Mouse (Mus musculus) forebrain, embryonic 14.5 days (tissue): Measurements from ENCODE around the gene Agmat. TPM values are rescaled to one million over a fixed set of nuclear protein-coding genes. Genes with fewer than 3 reads are reported as not detected.

Experiments used
- ATAC-seq: fragments of 200-750 bp; cut with Nextera tagmentation; 2 replicates; pipeline ENCODE4 v1.8.0; 2017; ENCODE audit warnings: mild to moderate bottlenecking, moderate library complexity
- DNase-seq: peaks from one replicate; pipeline ENCODE4 v3.0.0-alpha.2; 2015; ENCODE audit warnings: low spot score
- H3K27ac ChIP-seq: fragments of 300-500 bp; sonication (generic); 2 replicates; pipeline ENCODE4 v1.5.1; 2014; ENCODE audit warnings: low read depth, mild to moderate bottlenecking, control low read depth, low read length, moderate library complexity
- H3K27me3 ChIP-seq: fragments of 300-500 bp; sonication (generic); replicated peaks from 2 replicates; pipeline ENCODE4 v1.6.1; 2014; ENCODE audit warnings: low read length, control low read depth, mixed read lengths; ENCODE audit not compliant: control insufficient read depth, insufficient read depth
- H3K36me3 ChIP-seq: fragments of 300-500 bp; sonication (generic); 2 replicates; pipeline ENCODE4 v1.6.1; 2014; ENCODE audit warnings: low read length, control low read depth; ENCODE audit not compliant: control insufficient read depth, insufficient read depth
- H3K4me1 ChIP-seq: fragments of 300-500 bp; sonication (generic); 2 replicates; pipeline ENCODE4 v1.6.1; 2014; ENCODE audit warnings: antibody characterized with exemption, low read length, control low read depth; ENCODE audit not compliant: control insufficient read depth, insufficient read depth
- H3K4me2 ChIP-seq: fragments of 300-500 bp; sonication (generic); 2 replicates; pipeline ENCODE4 v1.6.1; 2014; ENCODE audit warnings: mild to moderate bottlenecking, control low read depth, low read length
- H3K4me3 ChIP-seq: fragments of 300-500 bp; sonication (generic); 2 replicates; pipeline ENCODE4 v1.5.1; 2014; ENCODE audit warnings: low read depth, low read length, control low read depth
- H3K9ac ChIP-seq: fragments of 300-500 bp; sonication (generic); 2 replicates; pipeline ENCODE4 v1.6.1; 2014; ENCODE audit warnings: mild to moderate bottlenecking, low read length, control low read depth, moderate library complexity
- H3K9me3 ChIP-seq: fragments of 300-500 bp; sonication (generic); replicated peaks from 2 replicates; pipeline ENCODE4 v1.6.1; 2016; ENCODE audit warnings: low read length, control low read depth, mixed read lengths; ENCODE audit not compliant: control insufficient read depth
- WGBS: fragments of 180-500 bp; shearing (Covaris S2); extraction: QIAGEN DNeasy Blood & Tissue Kit; methylation state at CpG from one replicate; pipeline ENCODE4 v1.1.7; 2014; 5-methylcytosine and 5-hydroxymethylcytosine counted together
- polyA plus RNA-seq: library from polyadenylated mRNA; unstranded; fragments of >200 nt; fragmentation: Nextera tagmentation; extraction: Ambion mirVana; gene quantifications from 2 replicates; pipeline ENCODE4 v1.2.1, GENCODE M21; 2014

Agmat gene
- polyA plus RNA-seq, 1 experiment from 2014 or later: not detected

- Histone ChIP-seq H3K9ac (no peak overlapping the region), H3K9me3 (no peaks in the 10 kb centered on the region), H3K4me1 (no peaks in the 10 kb centered on the region), H3K27me3 (no peaks in the 10 kb centered on the region), H3K4me3 (no peak overlapping the region), H3K27ac (no peak overlapping the region), H3K4me2 (no peak overlapping the region), H3K36me3 (no peaks in the 10 kb centered on the region)
- DNase-seq (no peak), ATAC-seq (no peak)
- 63% methylated on average over 3 of the region's 3 CpGs for WGBS
Observed at GRCm38 (mm10) chr4:141729266-141729665, 17.2 kb upstream of the Agmat start.

GRCm38 (mm10) chr4:141730401-141730800, 16.1 kb upstream of the Agmat start:
- Histone ChIP-seq H3K36me3 (no peaks in the 10 kb centered on the region), H3K27me3 (no peaks in the 10 kb centered on the region), H3K9me3 (no peaks in the 10 kb centered on the region), H3K9ac (no peak overlapping the region), H3K4me2 (no peak overlapping the region), H3K4me3 (no peak overlapping the region), H3K4me1 (no peaks in the 10 kb centered on the region), H3K27ac (no peak overlapping the region)
- ATAC-seq (no peak), DNase-seq (no peak)
- 87% methylated on average over 13 of the region's 13 CpGs for WGBS

DNA sequence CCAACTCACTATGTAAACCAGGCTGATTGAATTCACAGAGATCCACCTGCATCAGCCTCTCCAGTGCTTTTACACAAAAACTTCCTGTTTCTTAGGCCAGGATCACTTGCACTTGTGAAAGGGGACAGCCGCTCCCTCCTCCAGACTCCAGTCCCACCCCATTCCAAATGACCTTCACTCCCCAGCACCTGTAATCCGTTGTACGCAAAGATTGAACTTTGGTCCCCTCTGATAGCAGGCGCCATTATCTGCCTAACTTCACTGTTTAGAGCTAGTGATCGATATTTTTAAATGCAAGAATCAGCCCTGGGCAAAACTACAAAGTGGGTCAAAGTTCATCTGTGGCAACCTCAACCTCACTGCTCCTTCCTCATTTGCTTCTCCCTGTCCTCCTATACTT, 14.7 kb upstream of the Agmat start:
- Histone ChIP-seq H3K9me3 (no peaks in the 10 kb centered on the region), H3K4me2 (no peak overlapping the region), H3K4me3 (no peak overlapping the region), H3K36me3 (no peaks in the 10 kb centered on the region), H3K27me3 (no peaks in the 10 kb centered on the region), H3K9ac (no peak overlapping the region), H3K4me1 (no peaks in the 10 kb centered on the region), H3K27ac (no peak overlapping the region)
- DNase-seq (no peak), ATAC-seq (no peak)
- 81% methylated on average over 5 of the region's 5 CpGs for WGBS

DNA sequence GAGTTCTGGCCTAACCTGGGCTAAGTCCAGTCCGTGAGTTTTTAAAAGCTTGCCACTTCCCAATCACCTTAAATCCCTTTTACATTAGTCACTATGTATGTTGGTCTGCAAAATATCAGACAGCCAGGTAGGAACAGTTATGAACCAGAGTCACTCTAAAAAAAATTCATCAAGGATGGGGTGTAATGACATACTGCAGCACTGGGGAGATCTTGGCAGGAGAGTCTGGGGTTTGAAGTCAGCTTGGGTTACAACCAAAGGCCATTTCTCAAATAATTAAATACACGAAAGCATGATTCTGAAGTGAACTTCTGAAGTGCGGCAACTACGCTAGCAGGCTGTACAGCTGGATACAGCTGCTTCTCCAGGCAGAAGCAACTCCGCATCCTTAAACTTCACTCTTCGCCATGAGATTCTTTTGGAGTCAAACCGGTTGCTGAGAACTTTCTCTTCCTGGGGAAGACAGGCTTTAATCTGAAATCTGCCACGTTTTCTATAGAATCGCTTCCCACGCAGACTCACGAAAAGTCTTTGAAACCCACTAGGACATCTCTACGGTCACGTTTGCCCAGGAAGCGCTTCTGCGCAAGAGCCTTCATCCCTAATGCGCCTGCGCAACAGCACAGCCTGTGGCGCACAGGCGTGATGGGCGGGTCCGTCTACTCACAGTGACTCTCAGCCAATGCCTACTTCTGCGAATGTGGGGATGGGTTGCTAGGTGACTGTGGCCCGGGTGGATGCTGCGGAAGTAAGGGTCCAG, 11.8 kb upstream of the Agmat start:
- DNase-seq: peak; percentile 98
- 6% methylated on average over 24 of the region's 24 CpGs for WGBS
- peak overlapping the region; percentile 34 for H3K4me3 ChIP-seq
- H3K9me3 ChIP-seq: no peaks in the 10 kb centered on the region
- H3K9ac ChIP-seq: peak overlapping the region; percentile 58
- peak overlapping the region; percentile 27; the same call in 1 of the 2 replicates for H3K27ac ChIP-seq
- no peaks in the 10 kb centered on the region for H3K4me1 ChIP-seq
- ATAC-seq: peak; percentile 99
- no peaks in the 10 kb centered on the region for H3K27me3 ChIP-seq
- H3K4me2 ChIP-seq: peak overlapping the region; percentile 59
- no peaks in the 10 kb centered on the region for H3K36me3 ChIP-seq

DNA sequence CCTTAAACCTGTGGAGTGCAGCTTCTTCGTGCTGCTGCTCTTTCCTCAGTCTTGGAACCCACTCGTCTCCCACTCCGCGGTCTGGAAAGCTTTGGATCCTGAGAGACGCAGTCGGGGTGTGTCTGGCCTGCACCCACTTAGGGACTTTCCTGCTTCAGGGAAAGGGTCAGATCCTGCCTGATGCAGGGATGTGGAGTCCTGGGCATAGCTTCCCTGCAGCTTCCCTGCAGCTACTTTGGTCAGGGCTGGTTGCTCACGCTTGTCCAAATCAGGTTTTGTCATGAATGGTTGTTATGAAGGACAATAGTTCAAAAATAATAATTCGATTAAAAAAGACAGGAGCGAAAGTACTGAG, 11.3 kb upstream of the Agmat start:
- WGBS: 25% methylated on average over 9 of the region's 9 CpGs
- no peaks in the 10 kb centered on the region for H3K4me1 ChIP-seq
- H3K9ac ChIP-seq: peak overlapping the region; percentile 58
- H3K9me3 ChIP-seq: no peaks in the 10 kb centered on the region
- peak overlapping the region; percentile 59 for H3K4me2 ChIP-seq
- peak overlapping the region; percentile 34 for H3K4me3 ChIP-seq
- no peaks in the 10 kb centered on the region for H3K27me3 ChIP-seq
- no peaks in the 10 kb centered on the region for H3K36me3 ChIP-seq
- H3K27ac ChIP-seq: peak overlapping the region; percentile 27; the same call in 1 of the 2 replicates
- DNase-seq: no peak
- no peak for ATAC-seq

GRCm38 (mm10) chr4:141736856-141737255, 9.6 kb upstream of the Agmat start:
- DNase-seq (no peak), ATAC-seq (no peak)
- Histone ChIP-seq H3K27ac (no peak overlapping the region), H3K4me1 (no peaks in the 10 kb centered on the region), H3K9me3 (no peaks in the 10 kb centered on the region), H3K9ac (no peak overlapping the region), H3K4me2 (no peak overlapping the region), H3K36me3 (no peaks in the 10 kb centered on the region), H3K4me3 (no peak overlapping the region), H3K27me3 (no peaks in the 10 kb centered on the region)
- 74% methylated on average over 4 of the region's 4 CpGs for WGBS

- DNase-seq (no peak), ATAC-seq (no peak)
- 71% methylated on average over 8 of the region's 8 CpGs for WGBS
Observed at GRCm38 (mm10) chr4:141738015-141738414, 8.5 kb upstream of the Agmat start.

GRCm38 (mm10) chr4:141741856-141742255, 4.6 kb upstream of the Agmat start:
- WGBS: 63% methylated on average over 9 of the region's 9 CpGs
- H3K9ac ChIP-seq: no peak overlapping the region
- ATAC-seq: no peak

More at GRCm38 (mm10) chr4:141738015-141738414, 8.5 kb upstream of the Agmat start:
- Histone ChIP-seq H3K4me1 (no peaks in the 10 kb centered on the region), H3K9me3 (no peaks in the 10 kb centered on the region), H3K27me3 (no peaks in the 10 kb centered on the region), H3K27ac (no peak overlapping the region), H3K36me3 (no peaks in the 10 kb centered on the region), H3K4me3 (no peak overlapping the region), H3K4me2 (no peak overlapping the region), H3K9ac (no peak overlapping the region)

DNA sequence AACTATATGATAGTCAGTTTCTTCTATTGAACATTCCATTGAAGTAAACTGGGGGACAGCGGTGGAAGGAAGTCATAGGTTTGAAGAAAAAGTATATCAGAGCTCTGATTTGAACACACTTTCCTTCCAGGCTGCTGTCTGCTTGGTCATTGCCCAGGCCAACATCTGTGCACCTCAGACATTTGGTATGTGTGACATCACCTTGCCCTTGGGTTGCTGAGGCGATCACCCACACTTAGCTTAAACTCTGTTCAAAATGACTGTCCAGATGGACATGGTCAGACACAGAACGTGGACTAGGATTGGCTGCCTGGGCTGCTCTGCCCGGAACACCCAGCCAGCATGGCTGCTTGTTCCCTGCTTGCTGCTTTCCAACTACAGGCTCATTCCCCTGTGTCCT, 4.1 kb upstream of the Agmat start:
- Histone ChIP-seq H3K9ac (no peak overlapping the region), H3K36me3 (no peaks in the 10 kb centered on the region), H3K27ac (no peak overlapping the region), H3K4me2 (no peak overlapping the region), H3K27me3 (no peaks in the 10 kb centered on the region), H3K4me1 (no peaks in the 10 kb centered on the region), H3K4me3 (no peak overlapping the region), H3K9me3 (no peaks in the 10 kb centered on the region)
- no peak for DNase-seq
- WGBS: 82% methylated on average over 4 of the region's 4 CpGs
- ATAC-seq: no peak

More at GRCm38 (mm10) chr4:141741856-141742255, 4.6 kb upstream of the Agmat start:
- H3K36me3 ChIP-seq: no peaks in the 10 kb centered on the region
- H3K9me3 ChIP-seq: no peaks in the 10 kb centered on the region
- DNase-seq: no peak
- H3K4me3 ChIP-seq: no peak overlapping the region
- no peak overlapping the region for H3K27ac ChIP-seq
- no peaks in the 10 kb centered on the region for H3K4me1 ChIP-seq
- no peak overlapping the region for H3K4me2 ChIP-seq
- no peaks in the 10 kb centered on the region for H3K27me3 ChIP-seq
